Mouse (Mus musculus) liver, embryonic 14.5 days (tissue): ENCODE data around the gene Ttll11. TPM values are rescaled to one million over a fixed set of nuclear protein-coding genes. Genes with fewer than 3 reads are reported as not detected.
A peak's percentile ranks its signal among the peaks of the same experiment; 100 is the strongest.

Experiments
- ATAC-seq: fragments of 200-750 bp; cut with Nextera tagmentation; 2 replicates; pipeline ENCODE4 v1.8.0; 2017; ENCODE audit warnings: moderate number of reproducible peaks, mild to moderate bottlenecking, moderate library complexity; ENCODE audit not compliant: insufficient read depth
- DNase-seq, 3 experiments: peaks; one replicate each; pipeline ENCODE4 v3.0.0-alpha.2; 2012 to 2013; ENCODE audit warnings: low read depth in 3 of 3, low spot score in 3 of 3
- H3K27ac ChIP-seq: fragments of 300-500 bp; sonication (generic); 2 replicates; pipeline ENCODE4 v1.5.1; 2014; ENCODE audit warnings: moderate library complexity, mild to moderate bottlenecking, control low read depth, inconsistent platforms
- H3K27me3 ChIP-seq: fragments of 300-500 bp; sonication (generic); 2 replicates; pipeline ENCODE4 v1.6.1; 2014; ENCODE audit warnings: mild to moderate bottlenecking, low read length, moderate library complexity; ENCODE audit not compliant: control insufficient read depth, insufficient read depth
- H3K36me3 ChIP-seq: fragments of 300-500 bp; sonication (generic); replicated peaks from 2 replicates; pipeline ENCODE4 v1.6.1; 2014; ENCODE audit warnings: low read depth; ENCODE audit not compliant: control insufficient read depth, insufficient read depth
- H3K4me1 ChIP-seq, 2 experiments: fragments of 200-500 bp in 1 of 2; fragments of 300-500 bp in 1 of 2; sonication (generic) in 1 of 2; replicated peaks; 2 replicates each; pipeline ENCODE4 v1.6.1; 2012 to 2014; ENCODE audit warnings: antibody characterized with exemption in 1 of 2, inconsistent platforms in 1 of 2, low read length in 1 of 2; ENCODE audit not compliant: control insufficient read depth in 2 of 2, insufficient read depth in 2 of 2
- H3K4me2 ChIP-seq: fragments of 300-500 bp; sonication (generic); 2 replicates; pipeline ENCODE4 v1.6.1; 2014; ENCODE audit warnings: low read depth, mild to moderate bottlenecking, control low read depth, moderate library complexity
- H3K4me3 ChIP-seq, 2 experiments: fragments of 200-500 bp in 1 of 2; fragments of 300-500 bp in 1 of 2; sonication (generic) in 1 of 2; 2 replicates each; pipeline ENCODE4 v1.5.1; 2012 to 2014; ENCODE audit warnings: low read depth in 2 of 2, low read length in 2 of 2, mild to moderate bottlenecking in 2 of 2, control low read depth in 1 of 2, inconsistent platforms in 1 of 2, moderate library complexity in 1 of 2; ENCODE audit not compliant: insufficient read depth in 1 of 2
- H3K9ac ChIP-seq: fragments of 300-500 bp; sonication (generic); replicated peaks from 2 replicates; pipeline ENCODE4 v1.6.1; 2014; ENCODE audit warnings: mild to moderate bottlenecking, control low read depth, moderate library complexity
- H3K9me3 ChIP-seq: fragments of 300-500 bp; sonication (generic); 2 replicates; pipeline ENCODE4 v1.6.1; 2016; ENCODE audit warnings: low read length, mixed read lengths; ENCODE audit not compliant: control insufficient read depth
- CTCF ChIP-seq: IDR thresholded peaks from 2 replicates; pipeline ENCODE4 v1.5.1; 2016; ENCODE audit warnings: antibody characterized with exemption, low read depth, control low read depth
- EP300 ChIP-seq: IDR thresholded peaks from 2 replicates; pipeline ENCODE4 v1.6.1; 2016; ENCODE audit warnings: antibody characterized with exemption, low read depth
- WGBS: fragments of 180-500 bp; shearing (Covaris S2); extraction: QIAGEN DNeasy Blood & Tissue Kit; methylation state at CpG from one replicate; pipeline ENCODE4 v1.1.7; 2014; ENCODE audit not compliant: insufficient replicate concordance; 5-methylcytosine and 5-hydroxymethylcytosine counted together
- polyA plus RNA-seq, 2 experiments: library from polyadenylated mRNA; depleted of rRNA in 1 of 2; stranded (reverse) in 1 of 2; unstranded in 1 of 2; fragments of >200 nt; fragmentation: Nextera tagmentation in 1 of 2; extraction: Ambion mirVana in 1 of 2; gene quantifications; 2 replicates each; pipeline versions ENCODE4 v1.2.1 to v1.2.3; 2012 to 2014

Ttll11 gene
- polyA plus RNA-seq, 2 experiments = 0.42 to 0.83 TPM

- H3K27ac ChIP-seq = no peak overlapping the region
- ATAC-seq = no peak
- no peak for DNase-seq
- no peaks in the 10 kb centered on the region for H3K27me3 ChIP-seq
- H3K4me3 ChIP-seq = no peak overlapping the region
- H3K4me2 ChIP-seq = no peak overlapping the region
- no peaks in the 10 kb centered on the region for H3K4me1 ChIP-seq
- no peaks in the 10 kb centered on the region for H3K9me3 ChIP-seq
- no peak overlapping the region for H3K9ac ChIP-seq
- TF ChIP-seq CTCF (no peak), EP300 (no peak)
- 70% methylated on average over 7 of the region's 7 CpGs for WGBS
- no peaks in the 10 kb centered on the region for H3K36me3 ChIP-seq
These were observed 256.0 kb downstream of the Ttll11 start for GRCm38 (mm10) chr2:35723691-35724090.

- H3K4me3 ChIP-seq = no peak overlapping the region
- no peak for DNase-seq
- no peaks in the 10 kb centered on the region for H3K4me1 ChIP-seq
- no peak overlapping the region for H3K27ac ChIP-seq
- no peak overlapping the region for H3K9ac ChIP-seq
- TF ChIP-seq CTCF = no peak
- no peak for TF ChIP-seq EP300
- H3K27me3 ChIP-seq = no peaks in the 10 kb centered on the region
- no peak for ATAC-seq
- no peaks in the 10 kb centered on the region for H3K9me3 ChIP-seq
- 71% methylated on average over 6 of the region's 6 CpGs for WGBS
- no peak overlapping the region for H3K4me2 ChIP-seq
- H3K36me3 ChIP-seq = no peaks in the 10 kb centered on the region
These were observed 256.4 kb downstream of the Ttll11 start for GRCm38 (mm10) chr2:35723267-35723666.

- ATAC-seq = no peak
- WGBS = 66% methylated on average over 9 of the region's 9 CpGs
- Histone ChIP-seq H3K27me3 (no peaks in the 10 kb centered on the region), H3K36me3 (no peaks in the 10 kb centered on the region), H3K9ac (no peak overlapping the region), H3K4me1 (no peaks in the 10 kb centered on the region), H3K27ac (no peak overlapping the region), H3K4me3 (no peak overlapping the region), H3K4me2 (no peak overlapping the region), H3K9me3 (no peaks in the 10 kb centered on the region)
- TF ChIP-seq EP300 (no peak), CTCF (peak; percentile 17; the same call in 1 of the 2 replicates)
- no peak for DNase-seq
These were observed 256.9 kb downstream of the Ttll11 start for GRCm38 (mm10) chr2:35722821-35723220.

- 78% methylated on average over 9 of the region's 9 CpGs for WGBS
- Histone ChIP-seq H3K36me3 (no peaks in the 10 kb centered on the region; the same call in 1 of the 2 replicates), H3K27me3 (no peaks in the 10 kb centered on the region), H3K4me1 (no peaks in the 10 kb centered on the region), H3K9ac (no peak overlapping the region), H3K4me2 (no peak overlapping the region), H3K4me3 (no peak overlapping the region), H3K27ac (no peak overlapping the region), H3K9me3 (no peaks in the 10 kb centered on the region)
- ATAC-seq (no peak), DNase-seq (no peak)
- TF ChIP-seq EP300 (no peak), CTCF (no peak)
These were observed 258.8 kb downstream of the Ttll11 start for GRCm38 (mm10) chr2:35720956-35721355.

- WGBS = 77% methylated on average over 13 of the region's 13 CpGs
These were observed 259.2 kb downstream of the Ttll11 start for GRCm38 (mm10) chr2:35720550-35720949.

More at GRCm38 (mm10) chr2:35720550-35720949, 259.2 kb downstream of the Ttll11 start:
- ATAC-seq (no peak), DNase-seq (no peak)
- Histone ChIP-seq H3K27ac (no peak overlapping the region), H3K4me2 (no peak overlapping the region), H3K9ac (no peak overlapping the region), H3K9me3 (no peaks in the 10 kb centered on the region), H3K4me1 (no peaks in the 10 kb centered on the region), H3K36me3 (no peaks in the 10 kb centered on the region; the same call in 1 of the 2 replicates), H3K4me3 (no peak overlapping the region), H3K27me3 (no peaks in the 10 kb centered on the region)
- TF ChIP-seq CTCF (no peak), EP300 (no peak)
